Mouse (Mus musculus) layer of hippocampus, adult 8-10 months (tissue): ENCODE data around the gene Arhgap15. TPM values are rescaled to one million over a fixed set of nuclear protein-coding genes. Genes with fewer than 3 reads are reported as not detected.

Source experiments
- DNase-seq, 2 experiments: peaks; one replicate each; pipeline ENCODE4 v3.0.0; 2022; ENCODE audit warnings: low spot score in 2 of 2
- total RNA-seq, 4 experiments: library from RNA; stranded (reverse); gene quantifications; 2 replicates each; pipeline ENCODE4 v1.2.4; 2022

The Arhgap15 gene
- total RNA-seq, 4 experiments from 2014 or later, result 6.6 to 10.0 (median 8.7) TPM

DNA sequence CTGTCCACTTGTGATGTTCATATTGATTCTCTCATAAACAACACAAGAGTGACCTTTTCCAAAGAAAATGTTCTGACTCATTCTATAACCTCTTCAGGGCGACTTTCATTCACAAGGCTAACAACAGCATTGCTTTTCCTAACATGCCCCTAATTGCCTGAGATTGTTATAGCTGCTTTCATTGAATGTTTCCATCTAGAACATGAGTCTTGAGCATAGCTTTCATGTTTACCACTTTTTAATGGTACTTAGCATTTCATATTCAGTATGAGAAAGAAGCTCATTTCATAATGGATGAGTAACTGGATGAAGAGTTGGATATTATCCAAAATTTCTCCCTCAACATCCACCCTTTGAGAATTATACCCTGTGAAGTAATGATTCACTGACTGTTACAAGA lies 403.7 kb downstream of the Arhgap15 start:
- no peak for DNase-seq

GRCm38 (mm10) chr2:44160358-44160757 lies 411.7 kb downstream of the Arhgap15 start:
- DNase-seq, result no peak

GRCm38 (mm10) chr2:44165789-44166188 lies 417.2 kb downstream of the Arhgap15 start:
- DNase-seq, result no peak

GRCm38 (mm10) chr2:44166716-44167115 lies 418.1 kb downstream of the Arhgap15 start:
- no peak for DNase-seq

GRCm38 (mm10) chr2:44184476-44184875 lies 435.9 kb downstream of the Arhgap15 start:
- no peak for DNase-seq

DNA sequence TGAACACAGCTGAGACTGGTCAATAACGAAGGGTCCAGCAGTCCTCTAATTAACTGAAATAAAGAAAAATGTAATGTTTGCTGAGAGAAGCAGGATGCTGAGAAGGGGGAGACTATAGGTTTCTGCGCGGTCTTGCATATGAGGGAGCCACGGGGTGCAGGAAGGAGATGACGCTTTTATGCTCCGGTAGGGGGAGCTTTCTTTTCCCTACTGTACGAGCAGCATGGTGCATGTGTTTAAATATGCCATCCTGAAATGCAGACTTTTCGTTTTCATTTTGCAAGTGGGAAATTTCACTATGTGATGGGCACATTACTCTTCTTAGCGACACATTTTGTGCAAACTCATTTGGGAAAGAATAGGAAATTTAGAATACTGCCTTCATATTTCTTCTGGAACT lies 442.1 kb downstream of the Arhgap15 start:
- DNase-seq, result no peak

- no peak for DNase-seq
These were observed 443.4 kb downstream of the Arhgap15 start for GRCm38 (mm10) chr2:44192058-44192457.

- no peak for DNase-seq
These were observed 466.9 kb downstream of the Arhgap15 start for GRCm38 (mm10) chr2:44215506-44215905.

DNA sequence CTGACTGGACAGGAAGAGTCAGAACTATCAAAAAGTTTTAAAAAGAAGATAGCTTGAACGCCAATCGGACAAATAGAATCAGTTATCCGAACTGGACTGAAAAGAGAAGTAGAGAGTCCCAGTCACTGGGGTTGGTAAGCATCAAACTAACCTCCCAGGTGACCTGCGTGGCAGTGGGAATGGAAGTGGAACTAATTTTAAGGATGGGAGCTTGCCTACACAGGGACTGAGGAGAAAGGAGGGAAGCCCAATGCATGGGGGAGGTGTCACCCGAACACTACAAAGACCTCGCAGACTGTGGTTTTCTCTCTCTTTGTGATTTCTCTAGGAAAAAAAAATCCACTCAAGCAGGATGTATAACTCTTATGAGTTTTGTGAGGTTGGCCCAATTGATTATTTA lies 469.2 kb downstream of the Arhgap15 start:
- DNase-seq, result no peak

DNA sequence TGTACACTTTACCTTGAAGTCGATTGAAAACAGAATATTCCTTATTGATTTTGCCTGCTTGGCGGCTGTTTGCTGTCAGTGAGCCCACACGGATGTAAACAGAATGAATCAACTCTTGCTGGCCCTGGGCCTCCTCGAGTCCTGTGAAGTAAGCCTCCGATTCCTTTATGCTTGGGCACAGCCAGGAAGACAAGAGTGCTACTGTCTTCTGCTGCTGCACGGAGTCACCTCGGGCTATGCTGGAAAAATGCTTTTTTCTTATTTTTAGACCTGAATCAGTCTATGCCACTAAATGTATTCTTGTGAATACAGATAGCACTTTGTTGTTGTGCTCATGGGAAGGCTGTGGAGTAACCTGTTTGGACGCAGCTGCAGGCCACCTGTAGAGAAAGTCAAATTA lies 469.7 kb downstream of the Arhgap15 start:
- DNase-seq, result no peak

- DNase-seq, result no peak
These were observed 473.1 kb downstream of the Arhgap15 start for GRCm38 (mm10) chr2:44221686-44222085.

- no peak for DNase-seq
These were observed 473.6 kb downstream of the Arhgap15 start for GRCm38 (mm10) chr2:44222176-44222753.

GRCm38 (mm10) chr2:44234856-44235255 lies 486.2 kb downstream of the Arhgap15 start:
- no peak for DNase-seq

- DNase-seq, result no peak
These were observed 493.2 kb downstream of the Arhgap15 start for GRCm38 (mm10) chr2:44241657-44242454.

- peak in 1 of 2 experiments; percentile 18 for DNase-seq
These were observed 494.1 kb downstream of the Arhgap15 start for GRCm38 (mm10) chr2:44242628-44243255.

DNA sequence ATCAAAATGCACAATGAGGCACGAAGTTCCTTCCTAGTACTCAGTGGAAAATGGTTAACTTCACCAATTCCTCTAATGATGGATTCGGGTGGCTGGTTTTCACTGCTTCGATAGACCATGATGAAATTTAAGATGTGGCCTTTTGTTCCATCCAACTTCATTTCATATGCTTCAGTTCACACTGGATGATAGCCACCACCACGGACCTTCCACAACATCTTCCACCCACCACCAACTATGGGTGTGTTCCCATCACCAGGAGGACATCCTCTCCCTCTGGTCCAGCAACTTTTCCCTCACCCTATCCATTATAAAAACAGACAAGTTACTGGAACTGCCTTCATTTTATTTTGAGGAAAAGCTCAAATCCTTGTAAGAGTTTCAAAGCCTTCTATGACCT lies 506.7 kb downstream of the Arhgap15 start:
- no peak for DNase-seq

DNA sequence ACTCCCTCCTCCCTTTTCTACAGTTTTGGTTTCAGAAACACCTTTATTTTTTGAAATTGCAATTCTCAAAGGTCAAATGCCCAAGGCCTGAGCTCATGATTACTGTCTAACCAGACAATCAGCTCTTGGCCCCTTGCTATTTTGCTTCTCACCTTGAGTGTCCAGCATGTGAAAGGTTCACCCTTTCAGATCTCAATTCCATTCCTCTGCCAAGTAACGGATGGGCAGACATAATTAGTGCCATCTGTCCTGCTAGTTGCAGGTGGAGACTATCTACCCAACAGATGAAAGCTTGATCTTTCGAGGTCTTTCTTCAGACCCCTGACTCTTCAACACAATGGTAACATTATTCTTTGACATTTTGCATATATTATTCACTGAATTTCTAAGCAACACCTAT lies 509.3 kb downstream of the Arhgap15 start:
- no peak for DNase-seq

GRCm38 (mm10) chr2:44271455-44272346 lies 523.1 kb downstream of the Arhgap15 start:
- DNase-seq, result no peak

DNA sequence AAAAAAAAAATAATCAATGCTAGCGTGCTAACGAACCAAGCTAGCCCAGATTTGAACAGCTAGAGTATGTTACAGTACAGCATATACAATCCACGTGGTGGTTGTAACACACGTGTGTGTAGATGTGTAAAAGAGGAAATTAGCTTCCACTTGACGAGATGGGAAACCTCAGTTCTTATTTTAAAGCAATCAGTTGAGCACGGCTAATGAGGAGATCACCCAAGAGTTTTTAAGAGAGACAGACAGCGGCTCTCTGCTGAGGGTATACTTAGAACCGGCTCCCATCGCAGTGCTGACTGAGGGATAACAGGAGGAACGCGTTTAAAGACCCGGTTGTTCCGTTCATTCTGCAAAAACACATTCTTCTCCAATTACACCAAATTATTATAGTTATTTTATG lies 524.0 kb downstream of the Arhgap15 start:
- DNase-seq, result no peak

DNA sequence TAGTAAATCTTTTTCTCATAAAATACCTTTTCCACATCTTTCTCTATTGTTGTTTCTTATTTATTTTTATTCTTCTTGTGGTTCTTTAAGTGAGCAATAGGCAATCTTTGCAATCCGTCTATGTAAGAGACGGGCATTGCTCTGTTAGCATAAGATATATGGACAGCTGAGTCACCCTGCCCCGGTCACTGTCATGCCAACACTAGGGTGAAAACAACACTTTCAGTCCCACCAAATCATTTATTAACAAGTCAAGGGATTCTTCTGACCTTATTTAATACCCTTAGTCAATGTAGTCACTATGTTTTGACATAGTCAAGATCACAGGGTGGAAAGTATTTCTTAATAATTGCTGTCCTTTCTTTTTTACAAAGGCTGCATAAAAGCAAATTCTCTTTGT lies 525.8 kb downstream of the Arhgap15 start:
- DNase-seq, result no peak

DNA sequence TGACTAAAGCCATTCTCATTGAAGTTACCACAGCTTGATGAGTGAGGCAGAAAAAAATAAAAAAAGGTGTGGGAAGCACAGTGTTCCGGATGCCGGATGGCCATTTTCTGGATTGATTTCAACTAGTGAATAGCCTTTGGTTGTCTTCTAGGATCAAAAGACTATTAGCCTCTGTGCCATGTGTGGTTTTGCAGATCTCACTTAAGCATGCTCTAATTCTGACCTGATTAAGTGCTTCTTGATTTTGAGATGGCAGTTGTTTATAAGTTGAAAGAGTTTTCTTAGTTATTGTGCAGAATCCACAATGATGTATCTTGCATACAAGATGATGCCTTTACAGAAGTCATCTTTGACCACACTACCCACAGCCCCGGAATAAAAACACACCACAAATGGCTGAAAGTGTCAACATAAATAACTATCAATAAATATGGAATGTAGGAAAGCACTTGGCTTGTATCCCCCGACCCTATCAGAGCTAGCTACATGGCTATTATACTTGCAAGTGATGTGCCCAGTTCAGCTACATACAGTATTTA lies 537.6 kb downstream of the Arhgap15 start:
- no peak for DNase-seq
